Mouse (Mus musculus) bone marrow, adult 2 months (tissue): ENCODE data around the gene Pik3r2.

Source experiments
- CTCF ChIP-seq: fragments of 200-500 bp; IDR thresholded peaks from 2 replicates; pipeline ENCODE4 v1.5.1; 2011; ENCODE audit warnings: low read length, control low read depth; ENCODE audit not compliant: control insufficient read depth, insufficient read depth
- POLR2A ChIP-seq: fragments of 200-500 bp; IDR thresholded peaks from 2 replicates; pipeline ENCODE4 v1.6.1; 2011; ENCODE audit warnings: low read depth, mild to moderate bottlenecking, control low read depth, low read length, borderline replicate concordance; ENCODE audit not compliant: control insufficient read depth

GRCm38 (mm10) chr8:70807304-70807703, 30.8 kb upstream of the Pik3r2 start:
- TF ChIP-seq CTCF (no peak), POLR2A (no peak)
